Mouse (Mus musculus) liver, adult 2 months (tissue): Measurements from ENCODE around the gene Aagab.

Source experiments
- CTCF ChIP-seq: fragments of 200-500 bp; IDR thresholded peaks from 2 replicates; pipeline ENCODE4 v1.5.1; 2011; ENCODE audit warnings: low read depth, low read length, control low read depth
- POLR2A ChIP-seq: fragments of 200-500 bp; IDR thresholded peaks from 2 replicates; pipeline ENCODE4 v1.6.1; 2011; ENCODE audit warnings: low read length, control low read depth; ENCODE audit not compliant: insufficient read depth; ENCODE audit errors: extremely low read depth

DNA sequence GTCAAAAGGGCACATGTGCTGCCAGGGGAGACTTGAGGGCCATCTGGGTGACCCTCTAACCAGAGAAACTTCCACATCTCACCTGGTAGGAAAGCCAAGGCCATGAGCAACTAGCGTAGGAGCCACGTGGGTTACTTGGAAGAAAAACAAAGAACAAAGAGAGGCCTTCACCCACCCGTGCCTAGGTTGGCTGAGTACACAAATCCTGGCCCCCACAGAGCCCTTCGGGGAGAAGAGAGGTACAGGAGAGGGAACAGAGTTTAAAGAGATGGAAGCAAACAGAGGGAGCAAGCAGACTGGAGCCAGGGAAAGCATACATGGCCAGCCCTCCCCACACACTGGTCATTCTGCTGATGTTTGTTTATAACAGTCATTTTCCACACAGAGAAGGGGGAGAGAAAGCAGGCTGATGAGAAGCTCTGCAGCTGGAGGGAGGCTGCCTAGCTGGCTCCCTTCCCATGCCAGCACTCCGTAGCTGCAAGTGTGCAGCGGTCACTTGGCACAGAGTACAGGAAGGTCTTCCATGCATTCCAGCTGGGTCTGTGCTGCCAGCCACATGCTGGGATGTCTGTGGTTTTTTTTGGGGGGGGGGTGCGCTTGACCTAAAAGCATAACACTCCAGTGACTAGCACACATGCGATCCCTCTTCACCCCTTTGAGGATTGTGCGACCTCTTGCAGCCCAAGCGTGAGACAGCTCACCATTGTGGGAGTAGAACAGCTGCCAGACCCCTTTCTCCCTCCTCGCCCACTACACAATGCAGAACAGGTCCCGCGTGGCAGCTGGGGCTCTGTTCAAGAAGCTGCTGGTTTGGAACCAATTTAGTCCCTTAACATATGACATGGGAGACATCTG lies 62.6 kb downstream of the Aagab start:
- no peak for TF ChIP-seq CTCF
- TF ChIP-seq POLR2A, result no peak
